Mouse (Mus musculus) brain, embryonic 14.5 days (tissue): ENCODE results near the gene Olfr1442.

ENCODE experiments used
- CTCF ChIP-seq: fragments of 200-500 bp; IDR thresholded peaks from 2 replicates; pipeline ENCODE4 v1.5.1; 2012; ENCODE audit warnings: inconsistent platforms, mild to moderate bottlenecking, moderate library complexity, borderline replicate concordance; ENCODE audit not compliant: insufficient read depth, insufficient read length; ENCODE audit errors: extremely low read depth
- POLR2A ChIP-seq: fragments of 200-500 bp; IDR thresholded peaks from 2 replicates; pipeline ENCODE4 v1.6.1; 2012; ENCODE audit warnings: mild to moderate bottlenecking, inconsistent platforms, borderline replicate concordance; ENCODE audit not compliant: poor library complexity, insufficient read depth, insufficient read length, severe bottlenecking; ENCODE audit errors: extremely low read depth

- TF ChIP-seq CTCF = no peak
- TF ChIP-seq POLR2A = no peak
Observed at GRCm38 (mm10) chr19:12634963-12635362, 35.3 kb upstream of the Olfr1442 start.
